Mouse (Mus musculus) E14TG2a.4 (cell line): Measurements from ENCODE around the gene Dnaja3.
A peak's percentile ranks its signal among the peaks of the same experiment; 100 is the strongest.

ENCODE experiments used
- H3K27me3 ChIP-seq: 2 replicates; pipeline ENCODE4 v1.6.1; 2014; ENCODE audit warnings: low read length, control low read depth; ENCODE audit not compliant: insufficient read depth
- H3K36me3 ChIP-seq: 2 replicates; pipeline ENCODE4 v1.6.1; 2014; ENCODE audit warnings: low read length, control low read depth; ENCODE audit not compliant: insufficient read depth
- H3K4me1 ChIP-seq: replicated peaks from 2 replicates; pipeline ENCODE4 v1.6.1; 2014; ENCODE audit warnings: low read depth, low read length, control low read depth
- H3K4me3 ChIP-seq: replicated peaks from 2 replicates; pipeline ENCODE4 v1.5.1; 2014; ENCODE audit warnings: mild to moderate bottlenecking, low read length
- H3K9me3 ChIP-seq: 2 replicates; pipeline ENCODE4 v1.6.1; 2014; ENCODE audit warnings: low read length, control low read depth
- CTCF ChIP-seq: conservative IDR thresholded peaks from 2 replicates; pipeline ENCODE4 v1.5.1; 2014; ENCODE audit warnings: low read length
- NANOG ChIP-seq: IDR thresholded peaks from 2 replicates; pipeline ENCODE4 v1.6.1; 2014; ENCODE audit warnings: borderline replicate concordance, low read length, mixed read lengths
- POU5F1 ChIP-seq: IDR thresholded peaks from 2 replicates; pipeline ENCODE4 v1.6.1; 2014; ENCODE audit warnings: low read length, borderline replicate concordance

Gene Dnaja3

GRCm38 (mm10) chr16:4651624-4652023 lies 11.8 kb downstream of the Dnaja3 start:
- H3K9me3 ChIP-seq = no peaks in the 10 kb centered on the region
- H3K27me3 ChIP-seq = no peaks in the 10 kb centered on the region
- peaks cover 71% of the 10 kb centered on the region for H3K4me1 ChIP-seq
- peaks cover 84% of the 10 kb centered on the region for H3K36me3 ChIP-seq
- H3K4me3 ChIP-seq = no peak overlapping the region
- no peak for TF ChIP-seq CTCF
- no peak for TF ChIP-seq NANOG
- TF ChIP-seq POU5F1 = no peak

- Histone ChIP-seq H3K9me3 (no peaks in the 10 kb centered on the region), H3K4me3 (no peak overlapping the region)
These were observed 13.1 kb downstream of the Dnaja3 start for GRCm38 (mm10) chr16:4652707-4653416.

GRCm38 (mm10) chr16:4654706-4655105 lies 14.9 kb downstream of the Dnaja3 start:
- Histone ChIP-seq H3K27me3 (no peaks in the 10 kb centered on the region), H3K4me3 (no peak overlapping the region), H3K9me3 (no peaks in the 10 kb centered on the region), H3K4me1 (peaks cover 69% of the 10 kb centered on the region), H3K36me3 (peaks cover 63% of the 10 kb centered on the region)
- TF ChIP-seq NANOG (no peak), CTCF (no peak), POU5F1 (no peak)

More at GRCm38 (mm10) chr16:4652707-4653416, 13.1 kb downstream of the Dnaja3 start:
- Histone ChIP-seq H3K4me1 (peaks cover 72% of the 10 kb centered on the region), H3K27me3 (no peaks in the 10 kb centered on the region), H3K36me3 (peaks cover 77% of the 10 kb centered on the region)
- TF ChIP-seq NANOG (no peak), CTCF (no peak), POU5F1 (no peak)

GRCm38 (mm10) chr16:4655251-4655734 lies 15.5 kb downstream of the Dnaja3 start:
- peaks cover 58% of the 10 kb centered on the region for H3K36me3 ChIP-seq
- no peaks in the 10 kb centered on the region for H3K27me3 ChIP-seq
- TF ChIP-seq NANOG (no peak), POU5F1 (no peak), CTCF (no peak)
- no peaks in the 10 kb centered on the region for H3K9me3 ChIP-seq
- no peak overlapping the region for H3K4me3 ChIP-seq
- H3K4me1 ChIP-seq = peaks cover 66% of the 10 kb centered on the region

GRCm38 (mm10) chr16:4655764-4656570 lies 16.2 kb downstream of the Dnaja3 start:
- H3K27me3 ChIP-seq = no peaks in the 10 kb centered on the region
- no peak for TF ChIP-seq POU5F1
- no peak for TF ChIP-seq NANOG
- TF ChIP-seq CTCF = peak; percentile 10; the same call in 1 of the 2 replicates
- H3K9me3 ChIP-seq = no peaks in the 10 kb centered on the region
- peak overlapping the region; percentile 68 for H3K4me3 ChIP-seq
- peaks cover 56% of the 10 kb centered on the region for H3K36me3 ChIP-seq
- peaks cover 59% of the 10 kb centered on the region for H3K4me1 ChIP-seq

- Histone ChIP-seq H3K9me3 (no peaks in the 10 kb centered on the region), H3K4me1 (peaks cover 53% of the 10 kb centered on the region), H3K4me3 (peak overlapping the region; percentile 68), H3K27me3 (no peaks in the 10 kb centered on the region), H3K36me3 (peaks cover 56% of the 10 kb centered on the region)
- TF ChIP-seq CTCF (no peak), NANOG (no peak), POU5F1 (no peak)
These were observed 16.8 kb downstream of the Dnaja3 start for GRCm38 (mm10) chr16:4656571-4657081.

- TF ChIP-seq POU5F1 (no peak), NANOG (no peak), CTCF (no peak)
- Histone ChIP-seq H3K9me3 (no peaks in the 10 kb centered on the region), H3K4me1 (peaks cover 58% of the 10 kb centered on the region)
These were observed 19.0 kb downstream of the Dnaja3 start for GRCm38 (mm10) chr16:4658781-4659245.

GRCm38 (mm10) chr16:4659326-4659725 lies 19.5 kb downstream of the Dnaja3 start:
- peaks cover 63% of the 10 kb centered on the region for H3K4me1 ChIP-seq
- H3K4me3 ChIP-seq = peak overlapping the region; percentile 55
- TF ChIP-seq CTCF (no peak), NANOG (no peak), POU5F1 (no peak)
- peaks cover 39% of the 10 kb centered on the region for H3K36me3 ChIP-seq
- no peaks in the 10 kb centered on the region for H3K27me3 ChIP-seq
- H3K9me3 ChIP-seq = no peaks in the 10 kb centered on the region

More at GRCm38 (mm10) chr16:4658781-4659245, 19.0 kb downstream of the Dnaja3 start:
- Histone ChIP-seq H3K4me3 (peak overlapping the region; percentile 55), H3K27me3 (no peaks in the 10 kb centered on the region), H3K36me3 (peaks cover 43% of the 10 kb centered on the region)
